Mouse (Mus musculus): Measurements from ENCODE around the gene Lsm12. TPM values are rescaled to one million over a fixed set of nuclear protein-coding genes. Genes with fewer than 3 reads are reported as not detected.

Lsm12 gene
- 74.7 and 79.9 TPM in 2 replicates for polyA plus RNA-seq (2015; fragmentation: Nextera tagmentation; extraction: Ambion mirVana)

- peak; percentile 92 for ATAC-seq
- WGBS = 1% methylated on average over 65 of the region's 70 CpGs
- H3K4me1 ChIP-seq (ENCODE audit: insufficient read depth, low read depth, low read length) = no peaks in the 10 kb centered on the region
These were observed at the start of gene Lsm12 for GRCm38 (mm10) chr11:102184646-102185495. Gene Lsm12 (minus strand): TSS chr11:102185296.

GRCm38 (mm10) chr11:102230006-102230741 lies 45.1 kb upstream of the Lsm12 start, which contains the start of gene Hdac5:
Gene Hdac5 (minus strand): TSS chr11:102230166.
- Histone ChIP-seq H3K9ac (replicated peaks; ENCODE audit: low read depth) (peak within 1 kb of the TSS; percentile 79), H3K36me3 (ENCODE audit: insufficient read depth, low read length) (no peaks in the 10 kb centered on the region), H3K4me3 (ENCODE audit: low read depth, low read length) (peak within 1 kb of the TSS; percentile 99), H3K4me2 (replicated peaks; ENCODE audit: low read depth, low read length) (peak within 1 kb of the TSS; percentile 89), H3K4me1 (ENCODE audit: insufficient read depth, low read depth, low read length) (peaks cover 27% of the 10 kb centered on the region), H3K27me3 (replicated peaks; ENCODE audit: insufficient read depth, low read length) (no peaks in the 10 kb centered on the region), H3K9me3 (ENCODE audit: low read length) (no peaks in the 10 kb centered on the region), H3K27ac (ENCODE audit: low read length) (peak within 1 kb of the TSS; percentile 86)
- peak; percentile 99 for DNase-seq (ENCODE audit: low spot score)
- peak; percentile 24; the same call in 1 of the 2 replicates for TF ChIP-seq CTCF (IDR thresholded peaks at IDR 0.05)
- 0 out of 2 replicates have a peak, but pooled peaks have one; percentile 21 for TF ChIP-seq EP300 (IDR thresholded peaks at IDR 0.05)
- ATAC-seq = peak; percentile 85
- WGBS = 1% methylated on average over 36 of the region's 49 CpGs

More at GRCm38 (mm10) chr11:102184646-102185495, at the start of gene Lsm12:
- Histone ChIP-seq H3K9me3 (ENCODE audit: low read length) (no peaks in the 10 kb centered on the region), H3K4me3 (ENCODE audit: low read depth, low read length) (peak within 1 kb of the TSS; percentile 84), H3K27ac (ENCODE audit: low read length) (peak within 1 kb of the TSS; percentile 91), H3K36me3 (ENCODE audit: insufficient read depth, low read length) (no peaks in the 10 kb centered on the region), H3K9ac (replicated peaks; ENCODE audit: low read depth) (peak within 1 kb of the TSS; percentile 87), H3K27me3 (replicated peaks; ENCODE audit: insufficient read depth, low read length) (no peaks in the 10 kb centered on the region), H3K4me2 (replicated peaks; ENCODE audit: low read depth, low read length) (peak within 1 kb of the TSS; percentile 84)
- peak; percentile 94 for DNase-seq (ENCODE audit: low spot score)
- TF ChIP-seq EP300 (IDR thresholded peaks at IDR 0.05) = no peak
- TF ChIP-seq CTCF (IDR thresholded peaks at IDR 0.05) = no peak

GRCm38 (mm10) chr11:102229331-102229953 lies 44.3 kb upstream of the Lsm12 start:
- Histone ChIP-seq H3K9ac (replicated peaks; ENCODE audit: low read depth) (peak overlapping the region; percentile 79), H3K27ac (ENCODE audit: low read length) (peak overlapping the region; percentile 86), H3K4me2 (replicated peaks; ENCODE audit: low read depth, low read length) (peak overlapping the region; percentile 89), H3K36me3 (ENCODE audit: insufficient read depth, low read length) (no peaks in the 10 kb centered on the region), H3K4me1 (ENCODE audit: insufficient read depth, low read depth, low read length) (peaks cover 34% of the 10 kb centered on the region), H3K4me3 (ENCODE audit: low read depth, low read length) (peak overlapping the region; percentile 99), H3K9me3 (ENCODE audit: low read length) (no peaks in the 10 kb centered on the region), H3K27me3 (replicated peaks; ENCODE audit: insufficient read depth, low read length) (no peaks in the 10 kb centered on the region)
- TF ChIP-seq EP300 (IDR thresholded peaks at IDR 0.05) = no peak
- TF ChIP-seq CTCF (IDR thresholded peaks at IDR 0.05) = no peak; the same call in 1 of the 2 replicates
- ATAC-seq (peak; percentile 39), DNase-seq (ENCODE audit: low spot score) (peak; percentile 30)
- WGBS = 1% methylated on average over 44 of the region's 47 CpGs

- WGBS = 16% methylated on average over 6 of the region's 7 CpGs
- peak overlapping the region; percentile 89 for H3K4me2 ChIP-seq (replicated peaks; ENCODE audit: low read depth, low read length)
- no peak for TF ChIP-seq CTCF (IDR thresholded peaks at IDR 0.05)
- TF ChIP-seq EP300 (IDR thresholded peaks at IDR 0.05) = no peak
- no peaks in the 10 kb centered on the region for H3K36me3 ChIP-seq (ENCODE audit: insufficient read depth, low read length)
- H3K4me1 ChIP-seq (ENCODE audit: insufficient read depth, low read depth, low read length) = peaks cover 41% of the 10 kb centered on the region
- peak overlapping the region; percentile 99 for H3K4me3 ChIP-seq (ENCODE audit: low read depth, low read length)
- no peaks in the 10 kb centered on the region for H3K9me3 ChIP-seq (ENCODE audit: low read length)
- ATAC-seq = no peak
- 0 out of 2 replicates have a peak overlapping the region, but pooled peaks have one; percentile 86 for H3K27ac ChIP-seq (ENCODE audit: low read length)
- H3K9ac ChIP-seq (replicated peaks; ENCODE audit: low read depth) = peak overlapping the region; percentile 79; the same call in 1 of the 2 replicates
- no peak for DNase-seq (ENCODE audit: low spot score)
- no peaks in the 10 kb centered on the region for H3K27me3 ChIP-seq (replicated peaks; ENCODE audit: insufficient read depth, low read length)
These were observed 43.7 kb upstream of the Lsm12 start for GRCm38 (mm10) chr11:102228646-102229268.

GRCm38 (mm10) chr11:102228191-102228545 lies 43.1 kb upstream of the Lsm12 start:
- WGBS = 31% methylated on average over 8 of the region's 9 CpGs
- H3K9me3 ChIP-seq (ENCODE audit: low read length) = no peaks in the 10 kb centered on the region

More at GRCm38 (mm10) chr11:102228191-102228545, 43.1 kb upstream of the Lsm12 start:
- TF ChIP-seq EP300 (IDR thresholded peaks at IDR 0.05) (no peak), CTCF (IDR thresholded peaks at IDR 0.05) (no peak)
- ATAC-seq (no peak), DNase-seq (ENCODE audit: low spot score) (no peak)
- Histone ChIP-seq H3K9ac (replicated peaks; ENCODE audit: low read depth) (no peak overlapping the region), H3K27ac (ENCODE audit: low read length) (no peak overlapping the region), H3K4me2 (replicated peaks; ENCODE audit: low read depth, low read length) (peak overlapping the region; percentile 89), H3K36me3 (ENCODE audit: insufficient read depth, low read length) (no peaks in the 10 kb centered on the region), H3K4me1 (ENCODE audit: insufficient read depth, low read depth, low read length) (peaks cover 44% of the 10 kb centered on the region), H3K4me3 (ENCODE audit: low read depth, low read length) (peak overlapping the region; percentile 99), H3K27me3 (replicated peaks; ENCODE audit: insufficient read depth, low read length) (no peaks in the 10 kb centered on the region)

All from lung, postnatal 0 days (tissue).